In the genomic region with DNA sequence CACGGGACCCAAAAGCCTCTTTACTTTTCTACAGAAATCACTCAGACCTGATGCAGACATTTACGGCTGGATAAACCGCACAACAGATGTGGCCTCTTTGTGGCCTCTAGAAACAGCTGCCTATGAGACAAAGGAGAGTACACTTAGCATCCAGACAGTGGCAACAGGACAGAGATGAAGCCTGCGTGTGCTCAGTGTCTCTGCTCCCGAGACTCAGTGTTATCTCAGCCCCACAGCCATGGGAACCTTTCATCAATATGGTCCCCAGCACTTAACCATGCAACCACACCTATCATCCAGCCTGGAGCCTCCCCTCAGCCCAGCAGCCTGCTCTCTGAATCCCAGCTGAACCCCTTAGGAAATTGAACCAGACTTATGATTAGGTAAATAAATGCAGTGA, we compare ENCODE assay signal across 22 mouse cellular contexts. TPM values are rescaled to one million over a fixed set of nuclear protein-coding genes. Genes with fewer than 3 reads are reported as not detected.
DNase-seq lines count a peak whose midpoint lies in the region; ATAC-seq and TF ChIP-seq lines count a peak whose summit lies in the region.
"Had no signal": no experiment of that assay in that cellular context is flagged by ENCODE, and none has a peak within 500 bp of the region (broad histone marks: within the 10 kb centered on the region; RNA-seq: fewer than 3 reads in every experiment).

No protein-coding gene starts in this region.

- no peak overlapping the region for H3K4me2 ChIP-seq in embryonic facial prominence, embryonic 13.5 days
- peak overlapping the region; percentile 59 for H3K4me2 ChIP-seq in liver, embryonic 14.5 days (ENCODE audit: low read depth)
- H3K4me2 ChIP-seq in midbrain, embryonic 15.5 days = no peak overlapping the region
- H3K4me2 ChIP-seq: forebrain, embryonic 15.5 days; limb, embryonic 15.5 days had no signal

- H3K36me3 ChIP-seq in embryonic facial prominence, embryonic 13.5 days = no peaks in the 10 kb centered on the region
- H3K36me3 ChIP-seq in embryonic facial prominence, embryonic 10.5 days (replicated peaks) = no peaks in the 10 kb centered on the region
- no peaks in the 10 kb centered on the region for H3K36me3 ChIP-seq in liver, embryonic 14.5 days (replicated peaks; ENCODE audit: control insufficient read depth, insufficient read depth, low read depth)
- H3K36me3 ChIP-seq in midbrain, embryonic 15.5 days (replicated peaks) = no peaks in the 10 kb centered on the region
- H3K36me3 ChIP-seq: forebrain, embryonic 15.5 days; limb, embryonic 15.5 days had no signal

- TF ChIP-seq EP300 in liver, embryonic 14.5 days (IDR thresholded peaks at IDR 0.05; ENCODE audit: low read depth) = peak; percentile 84

- no peak overlapping the region for H3K4me3 ChIP-seq in embryonic facial prominence, embryonic 13.5 days
- no peak overlapping the region for H3K4me3 ChIP-seq in embryonic facial prominence, embryonic 10.5 days
- H3K4me3 ChIP-seq in liver, embryonic 14.5 days (ENCODE audit: insufficient read depth in 1 of 2, low read depth in 2 of 2, low read length in 2 of 2) = no peak overlapping the region
- no peak overlapping the region for H3K4me3 ChIP-seq in midbrain, embryonic 15.5 days
- H3K4me3 ChIP-seq: forebrain, embryonic 15.5 days; gastrocnemius, adult 2 months; limb, embryonic 15.5 days had no signal

- ATAC-seq in embryonic facial prominence, embryonic 13.5 days (ENCODE audit: insufficient number of reproducible peaks, insufficient read depth, low FRiP score, low TSS enrichment, low read depth) = no peak
- ATAC-seq in liver, embryonic 14.5 days (ENCODE audit: insufficient read depth) = peak; percentile 99
- no peak for ATAC-seq in midbrain, embryonic 15.5 days (replicated peaks)
- ATAC-seq: forebrain, embryonic 15.5 days; midbrain, embryonic 16.5 days; Patski had no signal

- H3K9me3 ChIP-seq in embryonic facial prominence, embryonic 13.5 days = no peaks in the 10 kb centered on the region
- H3K9me3 ChIP-seq in embryonic facial prominence, embryonic 10.5 days = no peaks in the 10 kb centered on the region
- H3K9me3 ChIP-seq in liver, embryonic 14.5 days (ENCODE audit: control insufficient read depth, low read length) = no peaks in the 10 kb centered on the region
- H3K9me3 ChIP-seq in midbrain, embryonic 15.5 days = no peaks in the 10 kb centered on the region
- H3K9me3 ChIP-seq: forebrain, embryonic 15.5 days; limb, embryonic 15.5 days had no signal

- no peaks in the 10 kb centered on the region for H3K27me3 ChIP-seq in embryonic facial prominence, embryonic 13.5 days
- H3K27me3 ChIP-seq in embryonic facial prominence, embryonic 10.5 days (replicated peaks; ENCODE audit: low read depth, poor library complexity, severe bottlenecking) = no peaks in the 10 kb centered on the region
- no peaks in the 10 kb centered on the region for H3K27me3 ChIP-seq in liver, embryonic 14.5 days (ENCODE audit: control insufficient read depth, insufficient read depth, low read length)
- H3K27me3 ChIP-seq in midbrain, embryonic 15.5 days (replicated peaks) = no peaks in the 10 kb centered on the region
- H3K27me3 ChIP-seq: forebrain, embryonic 15.5 days; limb, embryonic 15.5 days; Patski had no signal

- no peak overlapping the region for H3K27ac ChIP-seq in embryonic facial prominence, embryonic 13.5 days
- no peak overlapping the region for H3K27ac ChIP-seq in embryonic facial prominence, embryonic 10.5 days (replicated peaks)
- peak overlapping the region; percentile 97 for H3K27ac ChIP-seq in liver, embryonic 14.5 days
- H3K27ac ChIP-seq in midbrain, embryonic 15.5 days = no peak overlapping the region
- H3K27ac ChIP-seq: forebrain, embryonic 15.5 days; gastrocnemius, adult 2 months; limb, embryonic 15.5 days had no signal

- WGBS in embryonic facial prominence, embryonic 13.5 days = 79% methylated on average over 5 of the region's 5 CpGs
- 87% methylated on average over 5 of the region's 5 CpGs for WGBS in embryonic facial prominence, embryonic 10.5 days
- 19% methylated on average over 5 of the region's 5 CpGs for WGBS in liver, embryonic 14.5 days (ENCODE audit: insufficient replicate concordance)
- WGBS in midbrain, embryonic 15.5 days = 77% methylated on average over 5 of the region's 5 CpGs

- H3K4me1 ChIP-seq in embryonic facial prominence, embryonic 13.5 days = no peaks in the 10 kb centered on the region
- H3K4me1 ChIP-seq in embryonic facial prominence, embryonic 10.5 days = peaks cover 11% of the 10 kb centered on the region
- H3K4me1 ChIP-seq in liver, embryonic 14.5 days (replicated peaks; ENCODE audit: control insufficient read depth in 2 of 2, insufficient read depth in 2 of 2, low read length in 1 of 2) = peaks cover 36 to 42% of the 10 kb centered on the region in 2 experiments
- no peaks in the 10 kb centered on the region for H3K4me1 ChIP-seq in midbrain, embryonic 15.5 days
- H3K4me1 ChIP-seq: forebrain, embryonic 15.5 days; limb, embryonic 15.5 days had no signal

- H3K9ac ChIP-seq in embryonic facial prominence, embryonic 13.5 days = peak overlapping the region; percentile 27; the same call in 1 of the 2 replicates
- H3K9ac ChIP-seq in liver, embryonic 14.5 days (replicated peaks) = peak overlapping the region; percentile 70
- H3K9ac ChIP-seq in midbrain, embryonic 15.5 days = no peak overlapping the region
- H3K9ac ChIP-seq: forebrain, embryonic 15.5 days; limb, embryonic 15.5 days had no signal

- no peak for DNase-seq in embryonic facial prominence, embryonic 10.5 days (ENCODE audit: low spot score)
- DNase-seq in spleen, adult 12 weeks (ENCODE audit: low spot score) = peak; percentile 35
- no peak for DNase-seq in spleen, adult 18-20 months
- peak; percentile 78 to 84 (median 81) for DNase-seq in liver, embryonic 14.5 days (ENCODE audit: low read depth in 3 of 3, low spot score in 3 of 3)
- DNase-seq in adrenal gland, postnatal 14 days = no peak
- DNase-seq in right cerebral cortex, adult 2 months (ENCODE audit: low spot score in 2 of 2) = no peak
- DNase-seq: cerebellum, adult 2 months; gastrocnemius, adult 2 months; kidney, postnatal 10 days; lung, postnatal 4 days; thymus, postnatal 25 days had no signal

- TF ChIP-seq CTCF in liver, embryonic 14.5 days (IDR thresholded peaks at IDR 0.05; ENCODE audit: low read depth) = no peak

RNA-seq across cellular contexts. Expression of a gene that starts 2.8 kb away (rescaled TPM):
- 19.6 and 35.1 TPM in 2 replicates for polyA plus RNA-seq in embryonic facial prominence, embryonic 13.5 days (2015; fragmentation: Nextera tagmentation; extraction: Ambion mirVana)
- polyA plus RNA-seq in embryonic facial prominence, embryonic 10.5 days (2016; fragmentation: Nextera tagmentation; extraction: Ambion mirVana) = 14.4 and 18.5 TPM in 2 replicates
- polyA plus RNA-seq in liver, embryonic 14.5 days (2012; rRNA removed) = 0.37 and 1.5 TPM in 2 replicates
- 1.3 and 2.2 TPM in 2 replicates for polyA plus RNA-seq in liver, embryonic 14.5 days (2014; fragmentation: Nextera tagmentation; extraction: Ambion mirVana)
- 34.4 and 34.5 TPM in 2 replicates for polyA plus RNA-seq in midbrain, embryonic 15.5 days (2015; fragmentation: Nextera tagmentation; extraction: Ambion mirVana)
- 1.4 TPM in 1 of 2 replicates, not detected in the other for total RNA-seq in adrenal gland, postnatal 14 days (2021)
- total RNA-seq: gastrocnemius, adult 2 months; heart, adult 8-10 months; left cerebral cortex, postnatal 14 days had no signal

RNA-seq across cellular contexts. Expression of a gene that starts 10.5 kb away (rescaled TPM):
- not detected in 2 replicates for polyA plus RNA-seq in embryonic facial prominence, embryonic 13.5 days (2015; fragmentation: Nextera tagmentation; extraction: Ambion mirVana)
- polyA plus RNA-seq in embryonic facial prominence, embryonic 10.5 days (2016; fragmentation: Nextera tagmentation; extraction: Ambion mirVana) = not detected in 2 replicates
- not detected in 2 replicates for polyA plus RNA-seq in liver, embryonic 14.5 days (2012; rRNA removed)
- not detected in 2 replicates for polyA plus RNA-seq in liver, embryonic 14.5 days (2014; fragmentation: Nextera tagmentation; extraction: Ambion mirVana)
- 0.13 TPM in 1 of 2 replicates, not detected in the other for polyA plus RNA-seq in midbrain, embryonic 15.5 days (2015; fragmentation: Nextera tagmentation; extraction: Ambion mirVana)
- not detected in 2 replicates for total RNA-seq in adrenal gland, postnatal 14 days (2021)
- total RNA-seq: gastrocnemius, adult 2 months; heart, adult 8-10 months; hematopoietic stem cell, adult 5-6 weeks; layer of hippocampus, postnatal 10 days; left cerebral cortex, postnatal 14 days had no signal
- polyA plus RNA-seq: cerebellum, adult 2 months; forebrain, embryonic 15.5 days; intestine, embryonic 14.5 days; limb, embryonic 15.5 days had no signal

RNA-seq across cellular contexts. Expression of a gene that starts 10.6 kb away (rescaled TPM):
- not detected in 2 replicates for polyA plus RNA-seq in embryonic facial prominence, embryonic 13.5 days (2015; fragmentation: Nextera tagmentation; extraction: Ambion mirVana)
- polyA plus RNA-seq in embryonic facial prominence, embryonic 10.5 days (2016; fragmentation: Nextera tagmentation; extraction: Ambion mirVana) = not detected in 2 replicates
- polyA plus RNA-seq in liver, embryonic 14.5 days (2012; rRNA removed) = not detected in 2 replicates
- not detected in 2 replicates for polyA plus RNA-seq in liver, embryonic 14.5 days (2014; fragmentation: Nextera tagmentation; extraction: Ambion mirVana)
- 0.13 and 0.41 TPM in 2 replicates for polyA plus RNA-seq in midbrain, embryonic 15.5 days (2015; fragmentation: Nextera tagmentation; extraction: Ambion mirVana)
- not detected in 2 replicates for total RNA-seq in adrenal gland, postnatal 14 days (2021)
- total RNA-seq: gastrocnemius, adult 2 months; heart, adult 8-10 months; hematopoietic stem cell, adult 5-6 weeks; left cerebral cortex, postnatal 14 days had no signal
- polyA plus RNA-seq: cerebellum, adult 2 months; forebrain, embryonic 15.5 days; intestine, embryonic 14.5 days; limb, embryonic 15.5 days; Patski had no signal

RNA-seq across cellular contexts. Expression of a gene that starts 24.9 kb away (rescaled TPM):
- 2,967 and 3,152 TPM in 2 replicates for polyA plus RNA-seq in embryonic facial prominence, embryonic 13.5 days (2015; fragmentation: Nextera tagmentation; extraction: Ambion mirVana)
- 2,181 and 2,235 TPM in 2 replicates for polyA plus RNA-seq in embryonic facial prominence, embryonic 10.5 days (2016; fragmentation: Nextera tagmentation; extraction: Ambion mirVana)
- 418 and 615 TPM in 2 replicates for polyA plus RNA-seq in liver, embryonic 14.5 days (2012; rRNA removed)
- 1,649 and 1,654 TPM in 2 replicates for polyA plus RNA-seq in liver, embryonic 14.5 days (2014; fragmentation: Nextera tagmentation; extraction: Ambion mirVana)
- polyA plus RNA-seq in midbrain, embryonic 15.5 days (2015; fragmentation: Nextera tagmentation; extraction: Ambion mirVana) = 1,081 and 1,108 TPM in 2 replicates
- total RNA-seq in adrenal gland, postnatal 14 days (2021) = 750 and 933 TPM in 2 replicates

RNA-seq across cellular contexts. Expression of a gene that starts 37.9 kb away (rescaled TPM):
- 0.41 and 0.89 TPM in 2 replicates for polyA plus RNA-seq in embryonic facial prominence, embryonic 13.5 days (2015; fragmentation: Nextera tagmentation; extraction: Ambion mirVana)
- 0.26 and 0.40 TPM in 2 replicates for polyA plus RNA-seq in embryonic facial prominence, embryonic 10.5 days (2016; fragmentation: Nextera tagmentation; extraction: Ambion mirVana)
- 0.81 and 1.0 TPM in 2 replicates for polyA plus RNA-seq in liver, embryonic 14.5 days (2012; rRNA removed)
- 1.4 and 2.0 TPM in 2 replicates for polyA plus RNA-seq in liver, embryonic 14.5 days (2014; fragmentation: Nextera tagmentation; extraction: Ambion mirVana)
- polyA plus RNA-seq in midbrain, embryonic 15.5 days (2015; fragmentation: Nextera tagmentation; extraction: Ambion mirVana) = 0.42 and 0.49 TPM in 2 replicates
- total RNA-seq in adrenal gland, postnatal 14 days (2021) = 6.0 and 35.0 TPM in 2 replicates
- total RNA-seq: gastrocnemius, adult 2 months; hematopoietic stem cell, adult 5-6 weeks; layer of hippocampus, postnatal 10 days had no signal
- polyA plus RNA-seq: Patski had no signal

Comparison
In these comparisons a context has a peak if more than half of its experiments do, and no peak if none do; other contexts are left out.
1. DNase-seq: peak in spleen, adult 12 weeks (single experiment) and liver, embryonic 14.5 days (3 of 3); none in embryonic facial prominence, embryonic 10.5 days (single experiment), spleen, adult 18-20 months (0 of 2), adrenal gland, postnatal 14 days (single experiment) and right cerebral cortex, adult 2 months (0 of 2).